Mouse (Mus musculus): ENCODE data around the gene Olfr883.

Gene Olfr883

GRCm38 (mm10) chr9:38025508-38025907, at the start of gene Olfr883:
Olfr883 (plus strand) TSS chr9:38025808.
- DNase-seq (ENCODE audit: low spot score) = no peak

DNA sequence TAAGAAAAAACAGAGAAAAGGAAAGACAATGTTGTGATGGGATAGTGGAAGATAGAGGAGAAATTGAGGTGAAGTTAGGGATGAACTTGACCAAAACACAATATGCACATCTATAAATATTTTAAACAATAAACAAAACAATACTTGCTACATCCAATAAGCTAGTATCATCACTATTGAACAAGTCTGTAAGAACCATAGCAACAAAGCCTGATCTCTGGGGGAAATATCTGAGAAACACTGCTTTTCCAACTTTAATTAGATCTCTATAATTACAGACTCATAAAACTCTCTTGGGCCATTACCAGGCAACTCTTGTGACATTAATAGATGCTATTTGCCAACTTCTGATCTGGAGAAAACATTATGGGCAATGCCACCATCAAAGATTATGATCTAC, 34.1 kb upstream of the Olfr883 start, which contains the start of gene Olfr881:
Gene Olfr881 (plus strand): TSS at position 301 of the 400 bp plus-strand sequence.
- DNase-seq (ENCODE audit: low spot score) = no peak

DNA sequence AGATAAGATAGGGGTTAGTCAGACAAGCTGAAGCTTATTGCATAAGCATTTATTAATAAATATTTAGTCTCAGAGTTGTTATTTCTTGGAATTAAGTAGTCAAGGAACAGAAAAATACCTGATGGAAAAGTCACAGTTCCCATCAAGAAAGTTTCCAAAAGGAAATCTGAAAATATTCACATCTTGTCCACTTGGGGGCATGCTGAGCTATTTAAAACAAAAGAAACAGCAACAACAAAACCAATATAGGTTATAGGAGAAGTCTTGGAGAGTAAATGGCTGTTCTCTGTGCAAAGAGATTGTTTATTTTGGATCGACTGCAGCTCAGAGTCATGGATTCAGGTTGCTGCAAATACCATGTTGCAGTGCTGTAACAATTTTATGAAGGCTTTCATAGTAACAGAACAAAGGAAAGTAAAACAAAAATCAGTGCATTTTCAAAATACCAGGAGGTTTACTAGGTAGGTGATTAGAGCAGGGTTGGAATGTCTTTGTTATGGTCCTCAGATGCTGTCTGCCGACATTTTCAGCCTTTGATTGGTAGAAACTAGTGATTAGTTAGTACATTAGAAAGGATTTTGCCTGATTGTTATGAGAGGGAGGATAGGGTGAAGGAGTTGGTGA, 26.9 kb upstream of the Olfr883 start:
- DNase-seq (ENCODE audit: low spot score) = no peak

- no peak for DNase-seq (ENCODE audit: low spot score)
These were observed 25.6 kb upstream of the Olfr883 start for GRCm38 (mm10) chr9:38000021-38000420.

- no peak for DNase-seq (ENCODE audit: low spot score)
These were observed 20.6 kb downstream of the Olfr883 start, which contains the start of gene Olfr884 for GRCm38 (mm10) chr9:38046255-38046654. Olfr884 (plus strand) TSS chr9:38046555.

DNA sequence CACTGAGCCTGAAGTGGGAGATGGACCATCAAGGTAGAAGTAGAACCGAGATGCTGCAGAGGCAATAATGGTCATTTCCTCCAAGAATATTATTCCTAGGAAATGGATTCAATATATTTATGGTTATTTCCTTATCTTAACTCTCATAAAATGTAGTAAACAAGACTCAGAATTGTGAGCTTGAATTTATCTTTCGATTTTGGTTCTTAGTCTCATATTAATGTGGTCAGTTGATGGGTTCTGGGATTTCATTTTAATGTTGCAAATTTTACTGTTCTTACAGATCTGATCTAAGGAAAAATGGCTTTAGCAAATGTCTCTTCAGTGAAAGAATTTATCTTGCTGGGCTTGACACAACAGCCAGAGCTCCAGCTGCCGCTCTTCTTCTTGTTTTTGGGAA, 35.4 kb downstream of the Olfr883 start, which contains the start of gene Olfr885:
Gene Olfr885 (plus strand): TSS at position 301 of the 400 bp plus-strand sequence.
- DNase-seq (ENCODE audit: low spot score) = no peak

All from MN1 (cell line).